Mouse (Mus musculus): ENCODE measurements around the gene Jdp2. TPM values are rescaled to one million over a fixed set of nuclear protein-coding genes. Genes with fewer than 3 reads are reported as not detected.

Gene Jdp2
- total RNA-seq, 1 experiment from 2014 or later = 16.7 TPM

- peak; percentile 24 for DNase-seq
Observed at GRCm38 (mm10) chr12:85686466-85687216, 87.8 kb downstream of the Jdp2 start, which contains the start of gene Batf. TSS of gene Batf (plus strand) at chr12:85686669.

- DNase-seq = no peak
Observed at GRCm38 (mm10) chr12:85687217-85687533, 88.3 kb downstream of the Jdp2 start.

- no peak for DNase-seq
Observed at GRCm38 (mm10) chr12:85687846-85688245, 89.0 kb downstream of the Jdp2 start.

Other genes starting within 250 kb of the Jdp2 start
- gene Tmed10, start 224.2 kb upstream of the Jdp2 start, total RNA-seq (2021) = 236 and 243 TPM in 2 replicates
- 11.8 and 39.6 TPM in 2 replicates for gene Fos, start 125.1 kb upstream of the Jdp2 start, total RNA-seq (2021)
- gene Batf, start 87.6 kb downstream of the Jdp2 start, total RNA-seq (2021) = 0.74 and 1.7 TPM in 2 replicates
- 4.3 and 5.7 TPM in 2 replicates for gene Flvcr2, start 147.5 kb downstream of the Jdp2 start, total RNA-seq (2021)
- gene Erg28, start 225.5 kb downstream of the Jdp2 start, total RNA-seq (2021) = 28.5 and 29.1 TPM in 2 replicates
- gene Ttll5, start 225.6 kb downstream of the Jdp2 start, total RNA-seq (2021) = 18.0 and 21.9 TPM in 2 replicates